Mouse (Mus musculus) hindbrain, postnatal 0 days (tissue): ENCODE data around the gene Pate2. TPM values are rescaled to one million over a fixed set of nuclear protein-coding genes. Genes with fewer than 3 reads are reported as not detected.

Experiments used
- ATAC-seq: fragments of 200-750 bp; cut with Nextera tagmentation; 2 replicates; pipeline ENCODE4 v1.8.0; 2017; ENCODE audit warnings: mild to moderate bottlenecking, moderate TSS enrichment, moderate library complexity
- DNase-seq: peaks from one replicate; pipeline ENCODE4 v3.0.0-alpha.2; 2015; ENCODE audit warnings: low spot score
- H3K27ac ChIP-seq: fragments of 300-500 bp; sonication (generic); 2 replicates; pipeline ENCODE4 v1.5.1; 2014; ENCODE audit warnings: mild to moderate bottlenecking
- H3K27me3 ChIP-seq: fragments of 300-500 bp; sonication (generic); 2 replicates; pipeline ENCODE4 v1.6.1; 2014; ENCODE audit warnings: low read length, mixed read lengths; ENCODE audit not compliant: insufficient read depth
- H3K36me3 ChIP-seq: fragments of 300-500 bp; sonication (generic); 2 replicates; pipeline ENCODE4 v1.6.1; 2014; ENCODE audit warnings: low read length, mixed read lengths; ENCODE audit not compliant: insufficient read depth
- H3K4me1 ChIP-seq: fragments of 300-500 bp; sonication (generic); 2 replicates; pipeline ENCODE4 v1.6.1; 2014; ENCODE audit warnings: antibody characterized with exemption, low read length, mixed read lengths; ENCODE audit not compliant: insufficient read depth
- H3K4me2 ChIP-seq: fragments of 300-500 bp; sonication (generic); 2 replicates; pipeline ENCODE4 v1.6.1; 2014; ENCODE audit warnings: low read depth, mild to moderate bottlenecking, low read length, moderate library complexity, mixed read lengths
- H3K4me3 ChIP-seq: fragments of 300-500 bp; sonication (generic); 2 replicates; pipeline ENCODE4 v1.5.1; 2014; ENCODE audit warnings: low read length
- H3K9ac ChIP-seq: fragments of 300-500 bp; sonication (generic); replicated peaks from 2 replicates; pipeline ENCODE4 v1.6.1; 2014; ENCODE audit warnings: mild to moderate bottlenecking, low read length, moderate library complexity, mixed read lengths
- H3K9me3 ChIP-seq: fragments of 300-500 bp; sonication (generic); 2 replicates; pipeline ENCODE4 v1.6.1; 2016; ENCODE audit warnings: low read length, mixed read lengths
- CTCF ChIP-seq: IDR thresholded peaks from 2 replicates; pipeline ENCODE4 v1.5.1; 2016; ENCODE audit warnings: antibody characterized with exemption, control low read depth, low read depth
- WGBS: fragments of 180-500 bp; shearing (Covaris S2); extraction: QIAGEN DNeasy Blood & Tissue Kit; methylation state at CpG from one replicate; pipeline ENCODE4 v1.1.7; 2014; 5-methylcytosine and 5-hydroxymethylcytosine counted together
- polyA plus RNA-seq: library from polyadenylated mRNA; unstranded; fragments of >200 nt; fragmentation: Nextera tagmentation; extraction: Ambion mirVana; gene quantifications from 2 replicates; pipeline ENCODE4 v1.2.1, GENCODE M21; 2015
- total RNA-seq: library from RNA; depleted of rRNA; stranded (reverse); fragments of >200 nt; gene quantifications from 2 replicates; pipeline ENCODE4 v1.2.3, GENCODE M21; 2014

Pate2 gene
- total and polyA plus RNA-seq, 2 experiments from 2014 or later: 0.41 to 0.47 TPM

GRCm38 (mm10) chr9:35529141-35529540, 40.9 kb upstream of the Pate2 start:
- WGBS: 65% methylated on average over 3 of the region's 3 CpGs
- H3K9ac ChIP-seq: no peak overlapping the region

GRCm38 (mm10) chr9:35529796-35530195, 40.3 kb upstream of the Pate2 start:
- WGBS: 20% methylated on average over 1 of the region's 1 CpGs
- no peak for DNase-seq

More at GRCm38 (mm10) chr9:35529141-35529540, 40.9 kb upstream of the Pate2 start:
- no peak overlapping the region for H3K4me3 ChIP-seq
- no peaks in the 10 kb centered on the region for H3K36me3 ChIP-seq
- no peaks in the 10 kb centered on the region for H3K9me3 ChIP-seq
- H3K27ac ChIP-seq: no peak overlapping the region
- DNase-seq (no peak), ATAC-seq (no peak)
- no peak for TF ChIP-seq CTCF
- no peak overlapping the region for H3K4me2 ChIP-seq
- H3K27me3 ChIP-seq: no peaks in the 10 kb centered on the region
- no peaks in the 10 kb centered on the region for H3K4me1 ChIP-seq

GRCm38 (mm10) chr9:35533266-35533665, 36.8 kb upstream of the Pate2 start:
- no peak for TF ChIP-seq CTCF

More at GRCm38 (mm10) chr9:35529796-35530195, 40.3 kb upstream of the Pate2 start:
- H3K4me3 ChIP-seq: no peak overlapping the region
- no peak for ATAC-seq
- no peak overlapping the region for H3K9ac ChIP-seq
- H3K9me3 ChIP-seq: no peaks in the 10 kb centered on the region
- H3K27ac ChIP-seq: no peak overlapping the region
- TF ChIP-seq CTCF: no peak
- no peaks in the 10 kb centered on the region for H3K4me1 ChIP-seq
- H3K36me3 ChIP-seq: no peaks in the 10 kb centered on the region
- H3K4me2 ChIP-seq: no peak overlapping the region
- no peaks in the 10 kb centered on the region for H3K27me3 ChIP-seq

GRCm38 (mm10) chr9:35535110-35535509, 35.0 kb upstream of the Pate2 start:
- whole genome bisulfite sequencing: 8% methylated on average over 2 of the region's 2 CpGs
- peak; percentile 90 for ATAC-seq
- TF ChIP-seq CTCF: peak; percentile 95

More at GRCm38 (mm10) chr9:35533266-35533665, 36.8 kb upstream of the Pate2 start:
- Histone ChIP-seq H3K9ac (no peak overlapping the region), H3K4me2 (no peak overlapping the region), H3K9me3 (no peaks in the 10 kb centered on the region), H3K27me3 (no peaks in the 10 kb centered on the region), H3K4me3 (no peak overlapping the region), H3K27ac (no peak overlapping the region), H3K4me1 (no peaks in the 10 kb centered on the region), H3K36me3 (no peaks in the 10 kb centered on the region)
- no peak for ATAC-seq
- no peak for DNase-seq
- 77% methylated on average over 9 of the region's 9 CpGs for WGBS

GRCm38 (mm10) chr9:35535876-35536275, 34.2 kb upstream of the Pate2 start:
- no peaks in the 10 kb centered on the region for H3K36me3 ChIP-seq
- no peak for TF ChIP-seq CTCF
- no peak overlapping the region for H3K4me2 ChIP-seq
- no peak overlapping the region for H3K9ac ChIP-seq
- ATAC-seq (no peak), DNase-seq (no peak)
- H3K4me3 ChIP-seq: no peak overlapping the region
- H3K4me1 ChIP-seq: no peaks in the 10 kb centered on the region
- H3K27ac ChIP-seq: no peak overlapping the region
- WGBS: 78% methylated on average over 4 of the region's 4 CpGs
- no peaks in the 10 kb centered on the region for H3K9me3 ChIP-seq
- H3K27me3 ChIP-seq: no peaks in the 10 kb centered on the region

More at GRCm38 (mm10) chr9:35535110-35535509, 35.0 kb upstream of the Pate2 start:
- Histone ChIP-seq H3K27ac (no peak overlapping the region), H3K9ac (no peak overlapping the region), H3K4me2 (no peak overlapping the region), H3K4me1 (no peaks in the 10 kb centered on the region), H3K4me3 (no peak overlapping the region), H3K36me3 (no peaks in the 10 kb centered on the region), H3K27me3 (no peaks in the 10 kb centered on the region), H3K9me3 (no peaks in the 10 kb centered on the region)
- DNase-seq: peak; percentile 88

GRCm38 (mm10) chr9:35539001-35539750, 30.9 kb upstream of the Pate2 start:
- Histone ChIP-seq H3K4me2 (no peak overlapping the region), H3K4me3 (no peak overlapping the region), H3K36me3 (peaks cover 8% of the 10 kb centered on the region; the same call in 1 of the 2 replicates), H3K27ac (no peak overlapping the region), H3K9me3 (no peaks in the 10 kb centered on the region), H3K9ac (no peak overlapping the region), H3K27me3 (no peaks in the 10 kb centered on the region), H3K4me1 (no peaks in the 10 kb centered on the region)
- ATAC-seq (no peak), DNase-seq (no peak)
- WGBS: 61% methylated on average over 13 of the region's 13 CpGs
- no peak for TF ChIP-seq CTCF

- H3K9me3 ChIP-seq: no peaks in the 10 kb centered on the region
- H3K4me2 ChIP-seq: no peak overlapping the region
- H3K36me3 ChIP-seq: peaks cover 8% of the 10 kb centered on the region; the same call in 1 of the 2 replicates
- H3K4me1 ChIP-seq: no peaks in the 10 kb centered on the region
- no peak overlapping the region for H3K27ac ChIP-seq
- H3K27me3 ChIP-seq: no peaks in the 10 kb centered on the region
- TF ChIP-seq CTCF: no peak
- DNase-seq (no peak), ATAC-seq (no peak)
- WGBS: 88% methylated on average over 5 of the region's 5 CpGs
- H3K4me3 ChIP-seq: no peak overlapping the region
- H3K9ac ChIP-seq: no peak overlapping the region
Observed at GRCm38 (mm10) chr9:35541024-35541423, 29.1 kb upstream of the Pate2 start.
